Mouse (Mus musculus): ENCODE measurements around the gene Csdc2. TPM values are rescaled to one million over a fixed set of nuclear protein-coding genes. Genes with fewer than 3 reads are reported as not detected.

The Csdc2 gene
- 12.6 and 14.2 TPM in 2 replicates for polyA plus RNA-seq (2015; fragmentation: Nextera tagmentation; extraction: Ambion mirVana)

GRCm38 (mm10) chr15:81936679-81937078 is at the start of gene Csdc2:
Gene Csdc2, plus strand, starts transcription at chr15:81936759.

GRCm38 (mm10) chr15:81925760-81926445 is 10.7 kb upstream of the Csdc2 start, which contains the start of gene Polr3h:
Gene Polr3h, minus strand, starts transcription at chr15:81926240.

GRCm38 (mm10) chr15:81960171-81961077 is 23.9 kb downstream of the Csdc2 start, which contains the start of gene Pmm1:
Gene Pmm1, minus strand, starts transcription at chr15:81960930.

GRCm38 (mm10) chr15:81980321-81980720 is 43.8 kb downstream of the Csdc2 start, which contains the start of gene 1700029P11Rik:
Gene 1700029P11Rik, plus strand, starts transcription at chr15:81980540.

GRCm38 (mm10) chr15:81987646-81988045 is 51.1 kb downstream of the Csdc2 start, which contains the start of gene Xrcc6:
Gene Xrcc6, plus strand, starts transcription at chr15:81987835.

Other genes starting within 250 kb of the Csdc2 start
- 2.7 and 4.2 TPM in 2 replicates for gene Chadl, start 239.5 kb upstream of the Csdc2 start, polyA plus RNA-seq (2015; fragmentation: Nextera tagmentation; extraction: Ambion mirVana)
- 8.7 and 8.9 TPM in 2 replicates for gene Zc3h7b, start 191.7 kb upstream of the Csdc2 start, polyA plus RNA-seq (2015; fragmentation: Nextera tagmentation; extraction: Ambion mirVana)
- gene Rangap1, start 191.2 kb upstream of the Csdc2 start, polyA plus RNA-seq (2015; fragmentation: Nextera tagmentation; extraction: Ambion mirVana): 20.9 and 21.1 TPM in 2 replicates
- 48.0 and 51.4 TPM in 2 replicates for gene Tef, start 134.3 kb upstream of the Csdc2 start, polyA plus RNA-seq (2015; fragmentation: Nextera tagmentation; extraction: Ambion mirVana)
- 31.6 and 35.5 TPM in 2 replicates for gene Tob2, start 78.0 kb upstream of the Csdc2 start, polyA plus RNA-seq (2015; fragmentation: Nextera tagmentation; extraction: Ambion mirVana)
- 48.6 and 54.7 TPM in 2 replicates for gene Phf5a, start 64.8 kb upstream of the Csdc2 start, polyA plus RNA-seq (2015; fragmentation: Nextera tagmentation; extraction: Ambion mirVana)
- 541 and 569 TPM in 2 replicates for gene Aco2, start 64.5 kb upstream of the Csdc2 start, polyA plus RNA-seq (2015; fragmentation: Nextera tagmentation; extraction: Ambion mirVana)
- 142 and 168 TPM in 2 replicates for gene Polr3h, start 10.5 kb upstream of the Csdc2 start, polyA plus RNA-seq (2015; fragmentation: Nextera tagmentation; extraction: Ambion mirVana)
- gene Pmm1, start 24.2 kb downstream of the Csdc2 start, polyA plus RNA-seq (2015; fragmentation: Nextera tagmentation; extraction: Ambion mirVana): 18.1 and 25.8 TPM in 2 replicates
- not detected in 2 replicates for gene 1700029P11Rik, start 43.8 kb downstream of the Csdc2 start, polyA plus RNA-seq (2015; fragmentation: Nextera tagmentation; extraction: Ambion mirVana)
- gene Xrcc6, start 51.1 kb downstream of the Csdc2 start, polyA plus RNA-seq (2015; fragmentation: Nextera tagmentation; extraction: Ambion mirVana): 27.1 and 31.6 TPM in 2 replicates
- gene Desi1, start 97.1 kb downstream of the Csdc2 start, polyA plus RNA-seq (2015; fragmentation: Nextera tagmentation; extraction: Ambion mirVana): 12.9 and 13.2 TPM in 2 replicates
- gene Snu13, start 110.8 kb downstream of the Csdc2 start, polyA plus RNA-seq (2015; fragmentation: Nextera tagmentation; extraction: Ambion mirVana): 101 and 109 TPM in 2 replicates
- gene 4930407I10Rik, start 122.4 kb downstream of the Csdc2 start, polyA plus RNA-seq (2015; fragmentation: Nextera tagmentation; extraction: Ambion mirVana): not detected in 2 replicates
- gene Mei1, start 133.2 kb downstream of the Csdc2 start, polyA plus RNA-seq (2015; fragmentation: Nextera tagmentation; extraction: Ambion mirVana): not detected in 2 replicates
- 35.9 and 41.2 TPM in 2 replicates for gene Ccdc134, start 191.2 kb downstream of the Csdc2 start, polyA plus RNA-seq (2015; fragmentation: Nextera tagmentation; extraction: Ambion mirVana)
- 53.6 and 63.8 TPM in 2 replicates for gene Srebf2, start 210.4 kb downstream of the Csdc2 start, polyA plus RNA-seq (2015; fragmentation: Nextera tagmentation; extraction: Ambion mirVana)

All from skeletal muscle tissue, postnatal 0 days (tissue).